Mouse (Mus musculus): ENCODE measurements at regions not wholly inside any gene's neighbourhood (a gene's known extent, or its start where the extent isn't known, plus 50 kb on each side); places are given as distances from the start of the nearest gene placed in this dataset.

DNA sequence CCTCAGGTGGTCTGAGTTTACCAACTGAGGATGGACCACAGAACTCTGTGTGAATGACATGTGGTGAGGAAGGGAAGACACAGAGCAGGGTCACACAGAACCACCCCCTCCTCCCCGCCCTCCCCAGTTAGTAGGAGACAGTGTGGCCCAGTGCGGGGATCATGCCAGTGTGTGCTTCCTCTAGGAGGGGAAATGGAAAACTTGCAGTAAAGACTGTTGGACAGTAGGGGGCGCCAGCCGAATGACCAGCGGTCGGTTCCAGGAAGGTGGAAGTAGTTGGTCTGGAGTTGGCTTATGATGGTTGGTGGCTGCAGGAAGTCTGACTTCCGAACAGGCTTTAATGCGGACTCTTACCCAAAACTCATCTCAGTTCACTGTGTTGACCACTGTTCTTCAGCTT lies 87.3 kb downstream of the Syf2 start:
- H3K27ac ChIP-seq, result no peak overlapping the region
- H3K27me3 ChIP-seq (ENCODE audit: insufficient read depth, poor library complexity, severe bottlenecking), result peaks cover 27% of the 10 kb centered on the region
- H3K36me3 ChIP-seq, result no peaks in the 10 kb centered on the region
- peaks cover 6% of the 10 kb centered on the region; the same call in 1 of the 2 replicates for H3K9me3 ChIP-seq
- WGBS, result 28% methylated on average over 8 of the region's 8 CpGs
- H3K4me1 ChIP-seq (replicated peaks), result peaks cover 14% of the 10 kb centered on the region
- H3K4me3 ChIP-seq, result no peak overlapping the region
- peak; percentile 60 for DNase-seq (ENCODE audit: low spot score)

GRCm38 (mm10) chr4:135019120-135019519 lies 88.4 kb downstream of the Syf2 start:
- WGBS, result 68% methylated on average over 2 of the region's 2 CpGs
- Histone ChIP-seq H3K4me3 (no peak overlapping the region), H3K4me1 (replicated peaks) (peaks cover 14% of the 10 kb centered on the region), H3K27ac (no peak overlapping the region), H3K27me3 (ENCODE audit: insufficient read depth, poor library complexity, severe bottlenecking) (peaks cover 27% of the 10 kb centered on the region), H3K36me3 (no peaks in the 10 kb centered on the region), H3K9me3 (peaks cover under 1% of the 10 kb centered on the region; the same call in 1 of the 2 replicates)
- no peak for DNase-seq (ENCODE audit: low spot score)

- Histone ChIP-seq H3K4me1 (replicated peaks) (peaks cover 14% of the 10 kb centered on the region), H3K36me3 (no peaks in the 10 kb centered on the region), H3K27me3 (ENCODE audit: insufficient read depth, poor library complexity, severe bottlenecking) (peaks cover 23% of the 10 kb centered on the region), H3K9me3 (no peaks in the 10 kb centered on the region), H3K27ac (no peak overlapping the region), H3K4me3 (no peak overlapping the region)
- WGBS, result 83% methylated on average over 8 of the region's 8 CpGs
- no peak for DNase-seq (ENCODE audit: low spot score)
These were observed 89.7 kb downstream of the Syf2 start for GRCm38 (mm10) chr4:135020262-135020991.

- H3K27me3 ChIP-seq (ENCODE audit: insufficient read depth, poor library complexity, severe bottlenecking), result peaks cover 25% of the 10 kb centered on the region
- H3K4me1 ChIP-seq (replicated peaks), result peaks cover 18% of the 10 kb centered on the region
- no peak overlapping the region for H3K27ac ChIP-seq
- WGBS, result 94% methylated on average over 5 of the region's 5 CpGs
- H3K36me3 ChIP-seq, result no peaks in the 10 kb centered on the region
- no peak overlapping the region for H3K4me3 ChIP-seq
- no peaks in the 10 kb centered on the region for H3K9me3 ChIP-seq
- no peak for DNase-seq (ENCODE audit: low spot score)
These were observed 92.5 kb downstream of the Syf2 start for GRCm38 (mm10) chr4:135023200-135023599.

GRCm38 (mm10) chr4:135025802-135026201 lies 94.7 kb upstream of the Runx3 start:
- no peaks in the 10 kb centered on the region for H3K36me3 ChIP-seq
- H3K4me1 ChIP-seq (replicated peaks), result peaks cover 4% of the 10 kb centered on the region
- no peak overlapping the region for H3K4me3 ChIP-seq
- no peaks in the 10 kb centered on the region for H3K9me3 ChIP-seq
- H3K27me3 ChIP-seq (ENCODE audit: insufficient read depth, poor library complexity, severe bottlenecking), result peaks cover 13% of the 10 kb centered on the region
- 85% methylated on average over 18 of the region's 18 CpGs for WGBS
- no peak for DNase-seq (ENCODE audit: low spot score)
- no peak overlapping the region for H3K27ac ChIP-seq

DNA sequence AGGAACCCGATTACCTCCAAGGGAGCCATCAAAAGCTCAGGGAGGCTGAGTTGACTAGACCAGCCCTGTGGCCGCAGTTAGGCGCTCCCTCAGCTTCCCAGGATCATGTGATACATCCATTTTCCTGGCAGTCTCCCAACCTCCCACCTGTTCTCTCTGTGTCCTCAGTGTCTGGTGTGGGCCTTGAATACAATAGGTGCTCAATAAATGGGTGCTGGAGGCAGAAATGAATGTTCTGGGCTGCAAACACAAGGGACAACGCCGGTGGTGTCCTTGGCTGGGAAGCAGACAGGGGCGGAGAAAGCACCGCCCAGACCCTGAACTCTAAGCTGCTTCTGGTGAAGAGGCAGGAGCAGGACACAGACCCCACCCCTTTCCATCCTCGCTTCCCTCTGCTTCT lies 93.3 kb upstream of the Runx3 start:
- H3K9me3 ChIP-seq, result no peaks in the 10 kb centered on the region
- H3K4me1 ChIP-seq (replicated peaks), result peaks cover 5% of the 10 kb centered on the region
- H3K27ac ChIP-seq, result no peak overlapping the region
- WGBS, result 61% methylated on average over 8 of the region's 8 CpGs
- no peak overlapping the region for H3K4me3 ChIP-seq
- DNase-seq (ENCODE audit: low spot score), result no peak
- H3K27me3 ChIP-seq (ENCODE audit: insufficient read depth, poor library complexity, severe bottlenecking), result peaks cover 13% of the 10 kb centered on the region
- no peaks in the 10 kb centered on the region for H3K36me3 ChIP-seq

GRCm38 (mm10) chr4:135029723-135030122 lies 90.7 kb upstream of the Runx3 start:
- peaks cover 13% of the 10 kb centered on the region for H3K4me1 ChIP-seq (replicated peaks)
- 94% methylated on average over 2 of the region's 2 CpGs for WGBS
- DNase-seq (ENCODE audit: low spot score), result no peak
- H3K27me3 ChIP-seq (ENCODE audit: insufficient read depth, poor library complexity, severe bottlenecking), result peaks cover 27% of the 10 kb centered on the region
- H3K36me3 ChIP-seq, result no peaks in the 10 kb centered on the region
- H3K27ac ChIP-seq, result no peak overlapping the region
- H3K4me3 ChIP-seq, result no peak overlapping the region
- no peaks in the 10 kb centered on the region for H3K9me3 ChIP-seq

GRCm38 (mm10) chr4:135032461-135032860 lies 88.0 kb upstream of the Runx3 start:
- Histone ChIP-seq H3K9me3 (no peaks in the 10 kb centered on the region), H3K4me3 (no peak overlapping the region), H3K4me1 (replicated peaks) (peaks cover 13% of the 10 kb centered on the region; the same call in 1 of the 2 replicates), H3K27ac (no peak overlapping the region), H3K27me3 (ENCODE audit: insufficient read depth, poor library complexity, severe bottlenecking) (peaks cover 24% of the 10 kb centered on the region), H3K36me3 (no peaks in the 10 kb centered on the region)
- 42% methylated on average over 9 of the region's 9 CpGs for WGBS
- DNase-seq (ENCODE audit: low spot score), result no peak

DNA sequence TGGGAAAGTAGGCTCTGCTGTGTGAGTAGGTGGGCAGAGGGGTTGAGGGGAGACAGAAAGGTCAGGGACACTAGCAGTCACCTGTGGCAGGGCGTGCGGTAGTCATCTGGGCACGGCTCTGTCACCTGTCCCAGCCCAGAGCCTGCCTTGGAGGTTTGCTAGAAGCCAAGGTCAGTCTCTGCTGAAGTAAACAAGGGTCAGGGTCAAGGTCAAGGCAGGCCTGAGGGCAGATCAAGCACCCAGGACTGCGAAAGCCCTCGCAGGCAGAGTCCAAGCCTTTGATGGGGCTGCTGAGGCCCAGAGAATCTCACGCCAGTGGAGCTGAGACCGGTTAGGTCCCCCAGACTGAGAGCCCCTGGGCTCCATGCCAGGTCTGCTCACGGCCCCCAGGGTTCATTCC lies 87.2 kb upstream of the Runx3 start:
- H3K36me3 ChIP-seq, result no peaks in the 10 kb centered on the region
- peaks cover 10% of the 10 kb centered on the region; the same call in 1 of the 2 replicates for H3K4me1 ChIP-seq (replicated peaks)
- peaks cover 16% of the 10 kb centered on the region for H3K27me3 ChIP-seq (ENCODE audit: insufficient read depth, poor library complexity, severe bottlenecking)
- no peaks in the 10 kb centered on the region for H3K9me3 ChIP-seq
- no peak overlapping the region for H3K4me3 ChIP-seq
- DNase-seq (ENCODE audit: low spot score), result no peak
- WGBS, result 78% methylated on average over 8 of the region's 8 CpGs
- no peak overlapping the region; the same call in 1 of the 2 replicates for H3K27ac ChIP-seq

DNA sequence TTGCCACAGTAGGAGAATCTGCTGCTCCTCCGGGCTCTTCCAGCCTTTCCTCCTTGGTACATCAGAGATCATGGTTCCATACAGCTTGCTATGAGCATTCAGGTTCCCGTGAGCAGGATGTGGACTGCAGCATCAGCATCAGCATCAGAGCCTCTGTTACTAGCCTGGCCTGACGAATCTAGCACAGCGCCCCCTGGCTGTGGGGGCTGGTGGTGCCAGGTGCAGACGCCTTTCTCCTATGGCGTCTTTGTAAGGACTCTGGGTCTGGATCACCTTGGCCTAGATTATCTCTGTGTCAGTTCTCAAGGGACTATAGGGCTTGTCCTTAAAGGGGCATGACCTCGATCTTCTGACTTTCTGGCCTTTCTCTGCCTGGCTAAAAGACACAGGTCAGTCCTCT lies 86.0 kb upstream of the Runx3 start:
- Histone ChIP-seq H3K36me3 (no peaks in the 10 kb centered on the region), H3K27ac (no peak overlapping the region), H3K27me3 (ENCODE audit: insufficient read depth, poor library complexity, severe bottlenecking) (peaks cover 16% of the 10 kb centered on the region), H3K4me1 (replicated peaks) (peaks cover 10% of the 10 kb centered on the region; the same call in 1 of the 2 replicates), H3K4me3 (no peak overlapping the region), H3K9me3 (no peaks in the 10 kb centered on the region)
- DNase-seq (ENCODE audit: low spot score), result peak; percentile 56
- 32% methylated on average over 7 of the region's 7 CpGs for WGBS

DNA sequence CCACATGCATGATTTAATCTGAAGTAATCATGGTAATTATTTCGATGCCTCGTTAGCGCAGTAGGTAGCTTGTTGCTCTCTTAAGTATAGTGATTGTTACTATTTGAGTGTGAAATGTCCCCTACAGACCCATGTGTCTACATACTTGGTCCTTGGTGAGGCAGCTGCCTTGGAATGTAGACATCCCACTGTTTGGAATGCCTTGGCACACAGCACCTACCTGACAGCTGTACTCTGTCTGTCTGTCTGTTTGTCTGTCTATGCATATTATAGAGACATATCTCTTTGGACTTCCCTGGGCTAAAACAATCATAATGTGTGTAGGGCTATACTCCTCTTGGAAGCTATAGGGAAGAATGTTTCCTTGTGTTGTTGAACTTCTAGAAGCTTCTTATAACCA lies 83.7 kb upstream of the Runx3 start:
- no peaks in the 10 kb centered on the region for H3K36me3 ChIP-seq
- no peak for DNase-seq (ENCODE audit: low spot score)
- H3K27me3 ChIP-seq (ENCODE audit: insufficient read depth, poor library complexity, severe bottlenecking), result peaks cover 20% of the 10 kb centered on the region
- 98% methylated on average over 3 of the region's 3 CpGs for WGBS
- peaks cover 10% of the 10 kb centered on the region; the same call in 1 of the 2 replicates for H3K4me1 ChIP-seq (replicated peaks)
- no peak overlapping the region for H3K27ac ChIP-seq
- H3K4me3 ChIP-seq, result no peak overlapping the region
- H3K9me3 ChIP-seq, result no peaks in the 10 kb centered on the region

DNA sequence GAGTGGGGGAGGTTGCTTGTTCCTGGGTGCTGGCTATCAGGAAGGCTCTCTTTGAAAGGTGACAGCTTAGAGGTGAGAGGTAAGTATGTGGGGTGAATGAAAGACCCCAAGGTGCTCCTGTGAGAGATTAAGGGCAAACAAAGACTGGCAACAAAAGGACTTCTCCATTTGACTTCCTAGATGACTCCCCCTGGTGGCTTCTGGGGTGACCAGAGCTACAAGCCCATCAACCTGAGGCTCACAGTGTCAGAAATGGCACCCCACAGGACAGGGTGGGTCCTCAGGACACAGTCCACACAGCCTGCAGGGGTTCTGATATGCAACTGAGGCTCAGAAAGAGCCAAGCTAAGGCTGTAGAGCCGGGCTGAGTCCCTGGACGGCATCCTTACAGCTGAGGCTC lies 81.2 kb upstream of the Runx3 start:
- no peak overlapping the region for H3K27ac ChIP-seq
- no peak for DNase-seq (ENCODE audit: low spot score)
- H3K9me3 ChIP-seq, result no peaks in the 10 kb centered on the region
- no peaks in the 10 kb centered on the region for H3K4me1 ChIP-seq (replicated peaks)
- H3K36me3 ChIP-seq, result no peaks in the 10 kb centered on the region
- no peak overlapping the region for H3K4me3 ChIP-seq
- WGBS, result 86% methylated on average over 2 of the region's 2 CpGs
- H3K27me3 ChIP-seq (ENCODE audit: insufficient read depth, poor library complexity, severe bottlenecking), result 0 out of 2 replicates have a peak, but pooled peaks cover 4% of the 10 kb centered on the region

- H3K27ac ChIP-seq, result no peak overlapping the region
- no peaks in the 10 kb centered on the region for H3K9me3 ChIP-seq
- DNase-seq (ENCODE audit: low spot score), result no peak
- no peak overlapping the region for H3K4me3 ChIP-seq
- 0 out of 2 replicates have a peak, but pooled peaks cover under 1% of the 10 kb centered on the region for H3K4me1 ChIP-seq (replicated peaks)
- 46% methylated on average over 8 of the region's 8 CpGs for WGBS
- no peaks in the 10 kb centered on the region for H3K36me3 ChIP-seq
- 0 out of 2 replicates have a peak, but pooled peaks cover 4% of the 10 kb centered on the region for H3K27me3 ChIP-seq (ENCODE audit: insufficient read depth, poor library complexity, severe bottlenecking)
These were observed 78.5 kb upstream of the Runx3 start for GRCm38 (mm10) chr4:135041921-135042320.
